Mouse (Mus musculus): ENCODE results near the gene Gm49393. TPM values are rescaled to one million over a fixed set of nuclear protein-coding genes. Genes with fewer than 3 reads are reported as not detected.

The Gm49393 gene
- polyA plus RNA-seq, 1 experiment from 2014 or later: not detected

DNA sequence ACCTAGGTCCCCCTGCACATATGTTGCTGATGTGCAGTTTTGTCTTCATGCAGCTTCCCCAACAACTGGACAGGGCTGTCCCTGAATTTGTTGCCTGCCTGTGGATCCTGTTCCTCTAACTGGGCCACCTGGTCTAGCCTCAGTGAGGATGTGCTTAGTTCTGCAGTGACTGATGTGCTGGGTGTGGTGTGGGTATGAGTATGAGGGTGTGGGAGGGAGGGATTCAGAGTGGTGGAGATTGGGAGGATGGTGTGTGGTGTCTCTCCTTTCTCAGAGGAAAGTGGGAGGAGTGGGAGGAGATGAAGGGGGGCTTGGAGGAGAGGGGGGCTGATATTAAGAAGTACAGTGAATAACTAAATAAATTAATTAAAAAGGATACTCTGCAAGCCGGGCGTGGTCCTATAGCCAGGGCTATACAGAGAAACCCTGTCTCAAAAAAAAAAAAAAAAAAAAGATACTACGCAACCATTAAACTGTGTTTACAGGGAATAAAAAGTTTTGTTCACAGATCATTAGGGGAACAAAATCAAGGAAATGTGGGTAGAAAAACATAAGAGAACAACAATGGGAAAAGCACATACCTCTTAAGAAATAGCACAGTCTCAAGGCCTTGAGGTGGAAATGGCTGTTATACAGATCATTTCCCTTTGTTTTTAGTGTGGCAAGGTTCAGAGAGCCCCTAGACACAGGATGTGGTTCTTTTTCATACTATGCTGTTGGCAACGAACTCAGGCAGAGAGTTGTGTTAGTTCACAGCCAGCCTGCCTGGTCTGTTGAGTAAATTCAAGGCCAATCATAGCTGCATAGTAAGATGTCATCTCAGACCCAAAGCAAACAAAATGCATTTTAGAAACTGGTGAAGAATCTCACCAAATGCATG lies 86.9 kb downstream of the Gm49393 start:
- 87% methylated on average over 4 of the region's 4 CpGs for WGBS
- Histone ChIP-seq H3K27me3 (no peaks in the 10 kb centered on the region), H3K27ac (no peak overlapping the region), H3K9me3 (no peaks in the 10 kb centered on the region), H3K36me3 (replicated peaks) (no peaks in the 10 kb centered on the region), H3K4me1 (no peaks in the 10 kb centered on the region), H3K4me3 (replicated peaks) (no peak overlapping the region), H3K4me2 (no peak overlapping the region), H3K9ac (no peak overlapping the region)
- no peak for ATAC-seq (ENCODE audit: low FRiP score)

DNA sequence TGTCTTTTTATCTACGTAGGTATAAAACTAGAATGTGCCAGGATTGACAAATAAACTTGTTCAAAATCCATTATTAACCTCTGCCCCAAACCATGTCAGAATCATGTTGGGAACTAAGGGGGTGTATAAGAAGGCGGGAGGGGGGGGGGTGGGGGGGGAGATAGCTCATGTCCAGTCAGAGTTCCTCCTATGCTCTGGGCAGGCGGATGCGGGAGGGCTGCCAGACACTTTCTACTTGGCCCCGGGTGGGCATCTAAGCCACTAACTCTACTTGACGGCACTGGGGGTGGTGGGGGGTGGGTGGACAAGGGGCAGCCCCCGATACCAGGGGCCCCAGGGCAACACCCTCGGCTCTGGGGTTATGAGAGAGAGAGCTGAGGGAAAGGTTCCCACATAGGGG lies 92.2 kb downstream of the Gm49393 start:
- no peaks in the 10 kb centered on the region for H3K27me3 ChIP-seq
- no peaks in the 10 kb centered on the region for H3K9me3 ChIP-seq
- no peak overlapping the region for H3K27ac ChIP-seq
- H3K4me1 ChIP-seq: no peaks in the 10 kb centered on the region
- no peaks in the 10 kb centered on the region for H3K36me3 ChIP-seq (replicated peaks)
- no peak overlapping the region for H3K9ac ChIP-seq
- no peak for ATAC-seq (ENCODE audit: low FRiP score)
- no peak overlapping the region for H3K4me3 ChIP-seq (replicated peaks)
- 85% methylated on average over 8 of the region's 8 CpGs for WGBS
- H3K4me2 ChIP-seq: no peak overlapping the region

DNA sequence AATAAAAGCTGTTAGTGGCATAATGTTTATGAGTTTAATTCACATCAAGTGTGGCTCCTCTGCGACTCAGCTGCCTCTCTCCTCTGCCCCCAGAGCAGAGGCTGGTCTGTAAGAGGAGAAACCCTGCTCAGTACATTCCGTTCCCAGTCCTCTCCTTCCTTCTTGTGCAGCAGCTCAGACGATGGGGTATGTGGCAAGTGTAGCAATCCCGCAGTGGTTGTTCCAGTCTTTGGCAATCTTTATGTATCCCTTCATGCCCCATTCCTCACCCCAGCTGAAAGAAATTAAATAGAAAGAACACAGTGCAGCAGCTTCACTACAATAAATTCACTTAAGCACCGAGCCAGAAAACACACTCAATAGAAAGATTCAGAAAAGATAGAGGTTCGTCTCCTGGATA lies 92.7 kb downstream of the Gm49393 start:
- no peaks in the 10 kb centered on the region for H3K36me3 ChIP-seq (replicated peaks)
- no peak overlapping the region for H3K27ac ChIP-seq
- no peak for ATAC-seq (ENCODE audit: low FRiP score)
- H3K27me3 ChIP-seq: no peaks in the 10 kb centered on the region
- no peak overlapping the region for H3K4me2 ChIP-seq
- H3K4me1 ChIP-seq: no peaks in the 10 kb centered on the region
- no peaks in the 10 kb centered on the region for H3K9me3 ChIP-seq
- 88% methylated on average over 6 of the region's 6 CpGs for WGBS
- no peak overlapping the region for H3K9ac ChIP-seq
- no peak overlapping the region for H3K4me3 ChIP-seq (replicated peaks)

DNA sequence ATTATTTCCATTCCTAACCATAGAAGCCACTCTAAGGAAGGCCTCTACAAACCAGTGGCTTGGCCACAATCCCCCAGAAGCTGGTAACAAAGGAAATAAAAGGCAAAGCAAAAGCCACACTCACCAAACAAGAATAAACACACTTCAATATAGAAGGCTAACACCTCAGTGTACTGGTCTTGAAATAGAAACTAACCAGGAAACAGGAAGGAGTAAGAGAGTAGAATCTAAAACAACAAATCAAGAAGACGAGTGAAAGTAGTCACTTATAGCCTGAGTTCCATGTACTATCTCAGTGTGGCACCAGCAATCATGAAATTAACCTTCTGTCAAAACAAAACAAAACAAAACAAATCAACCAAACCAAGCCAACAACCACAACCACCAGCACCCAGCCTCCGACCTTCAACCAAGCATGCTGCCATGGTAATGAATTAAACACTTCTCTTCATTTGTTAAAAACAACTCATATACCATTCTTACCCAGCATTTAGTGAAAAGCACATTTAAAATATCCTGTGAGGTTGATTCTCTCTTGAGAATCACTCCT lies 96.0 kb downstream of the Gm49393 start:
- Histone ChIP-seq H3K9me3 (no peaks in the 10 kb centered on the region), H3K36me3 (replicated peaks) (no peaks in the 10 kb centered on the region), H3K27me3 (no peaks in the 10 kb centered on the region), H3K4me3 (replicated peaks) (no peak overlapping the region), H3K4me2 (no peak overlapping the region), H3K4me1 (no peaks in the 10 kb centered on the region), H3K9ac (no peak overlapping the region), H3K27ac (no peak overlapping the region)
- WGBS: 70% methylated on average over 2 of the region's 2 CpGs
- ATAC-seq (ENCODE audit: low FRiP score): no peak

DNA sequence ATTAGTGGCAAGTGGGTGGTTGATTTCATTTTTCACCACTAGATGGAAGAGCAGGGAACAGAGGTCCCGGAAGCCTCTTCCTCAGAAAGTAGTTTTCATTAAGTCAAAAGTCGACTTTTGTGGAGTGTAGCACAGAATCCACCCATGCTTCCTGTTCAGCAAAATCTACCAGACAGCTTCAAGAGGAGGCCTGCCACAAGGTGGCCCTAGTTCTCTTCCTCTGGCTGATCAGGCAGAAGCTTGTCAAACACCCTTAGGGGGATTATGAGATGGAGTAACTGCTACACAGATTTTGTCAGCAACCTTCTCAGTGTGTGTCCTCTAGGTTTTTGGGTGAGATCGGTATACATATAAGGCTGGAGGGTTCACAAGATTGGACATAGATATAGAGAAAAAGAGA lies 109.3 kb downstream of the Gm49393 start:
- Histone ChIP-seq H3K27me3 (no peaks in the 10 kb centered on the region), H3K4me2 (no peak overlapping the region), H3K27ac (no peak overlapping the region), H3K36me3 (replicated peaks) (no peaks in the 10 kb centered on the region), H3K9ac (no peak overlapping the region), H3K4me1 (no peaks in the 10 kb centered on the region), H3K4me3 (replicated peaks) (no peak overlapping the region), H3K9me3 (no peaks in the 10 kb centered on the region)
- no peak for ATAC-seq (ENCODE audit: low FRiP score)
- 71% methylated on average over 3 of the region's 3 CpGs for WGBS

DNA sequence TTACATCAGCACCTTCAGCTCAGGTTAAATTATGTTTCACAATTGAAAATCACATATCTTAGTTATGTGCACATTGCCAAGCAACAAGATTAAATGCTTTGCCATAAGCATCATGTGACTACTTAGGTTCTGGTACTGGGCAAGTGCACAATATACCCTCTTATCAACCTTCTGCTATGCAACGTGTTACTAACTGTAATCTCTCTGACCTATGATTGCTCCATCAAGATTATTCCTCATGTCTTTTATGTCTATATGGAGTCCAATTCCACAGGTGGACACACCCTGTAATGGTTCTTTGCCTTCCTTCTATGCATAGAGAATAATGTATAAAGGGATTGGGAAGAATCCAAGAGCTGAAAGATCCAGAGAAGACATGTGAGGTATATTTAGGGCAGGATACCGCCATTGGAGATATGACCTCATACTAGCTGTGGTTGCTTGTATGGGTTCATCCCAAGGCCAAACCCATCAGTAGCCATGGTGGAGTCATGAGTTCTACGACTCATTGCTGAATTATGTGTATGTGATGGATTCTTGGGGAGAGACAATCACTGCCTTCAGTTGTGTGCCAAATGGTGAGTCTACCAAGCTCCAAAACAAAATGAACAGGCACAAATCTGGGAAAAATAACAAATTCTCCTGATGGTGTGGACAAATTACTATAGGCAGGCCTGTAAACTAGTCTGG lies 114.8 kb downstream of the Gm49393 start:
- H3K4me1 ChIP-seq: no peaks in the 10 kb centered on the region

DNA sequence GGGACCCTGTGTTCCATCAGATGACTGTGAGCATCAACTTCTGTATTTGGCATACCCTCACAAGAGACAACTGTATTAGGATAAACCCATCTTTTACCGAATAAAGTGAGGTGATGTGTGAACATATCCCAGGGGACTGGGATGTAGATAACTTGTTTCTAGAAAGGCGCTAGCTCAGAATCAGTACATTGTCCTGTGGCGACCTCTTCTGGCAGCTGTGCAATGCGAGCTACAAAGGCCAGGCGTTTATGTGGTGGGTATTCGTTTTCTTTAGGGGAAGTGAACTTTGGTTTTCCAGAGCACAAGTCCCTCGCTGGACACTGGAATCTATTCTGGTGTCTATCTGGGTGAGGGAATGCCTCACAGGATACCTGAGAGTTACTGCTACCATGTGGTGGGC lies 115.9 kb downstream of the Gm49393 start:
- Histone ChIP-seq H3K27me3 (no peaks in the 10 kb centered on the region), H3K9ac (no peak overlapping the region), H3K4me1 (no peaks in the 10 kb centered on the region), H3K36me3 (replicated peaks) (no peaks in the 10 kb centered on the region), H3K9me3 (no peaks in the 10 kb centered on the region), H3K4me3 (replicated peaks) (no peak overlapping the region), H3K27ac (no peak overlapping the region), H3K4me2 (no peak overlapping the region)
- WGBS: 13% methylated on average over 7 of the region's 7 CpGs
- no peak for ATAC-seq (ENCODE audit: low FRiP score)

More for the DNA sequence above, 114.8 kb downstream of the Gm49393 start:
- Histone ChIP-seq H3K9me3 (no peaks in the 10 kb centered on the region), H3K36me3 (replicated peaks) (no peaks in the 10 kb centered on the region), H3K4me3 (replicated peaks) (no peak overlapping the region), H3K9ac (no peak overlapping the region), H3K4me2 (no peak overlapping the region), H3K27ac (no peak overlapping the region), H3K27me3 (no peaks in the 10 kb centered on the region)
- WGBS: 69% methylated on average over 3 of the region's 3 CpGs
- no peak for ATAC-seq (ENCODE audit: low FRiP score)

DNA sequence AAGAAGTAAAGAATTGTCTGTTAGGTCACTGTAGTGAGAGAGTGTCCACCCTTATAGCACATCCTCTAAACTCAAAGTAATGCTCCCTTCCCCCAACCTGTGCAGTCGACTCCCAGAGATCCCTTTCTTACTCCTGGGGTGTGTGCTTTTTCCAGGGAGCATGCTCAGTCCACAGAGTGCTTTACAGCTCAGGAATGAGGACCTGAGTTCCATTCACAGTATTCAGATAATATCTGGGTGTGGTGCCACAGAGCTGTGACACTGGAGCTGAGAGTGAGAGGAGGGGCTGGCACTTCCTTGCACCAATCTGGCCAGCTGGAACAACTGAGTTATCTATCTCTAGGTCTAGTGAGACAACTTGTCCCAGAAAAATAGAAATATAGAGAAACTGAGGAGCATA lies 121.7 kb downstream of the Gm49393 start:
- no peak overlapping the region for H3K9ac ChIP-seq
- H3K4me3 ChIP-seq (replicated peaks): no peak overlapping the region
- H3K4me1 ChIP-seq: no peaks in the 10 kb centered on the region
- WGBS: 68% methylated on average over 1 of the region's 1 CpGs
- H3K36me3 ChIP-seq (replicated peaks): no peaks in the 10 kb centered on the region
- ATAC-seq (ENCODE audit: low FRiP score): no peak
- no peak overlapping the region for H3K27ac ChIP-seq
- no peaks in the 10 kb centered on the region for H3K9me3 ChIP-seq
- no peak overlapping the region for H3K4me2 ChIP-seq
- H3K27me3 ChIP-seq: no peaks in the 10 kb centered on the region

DNA sequence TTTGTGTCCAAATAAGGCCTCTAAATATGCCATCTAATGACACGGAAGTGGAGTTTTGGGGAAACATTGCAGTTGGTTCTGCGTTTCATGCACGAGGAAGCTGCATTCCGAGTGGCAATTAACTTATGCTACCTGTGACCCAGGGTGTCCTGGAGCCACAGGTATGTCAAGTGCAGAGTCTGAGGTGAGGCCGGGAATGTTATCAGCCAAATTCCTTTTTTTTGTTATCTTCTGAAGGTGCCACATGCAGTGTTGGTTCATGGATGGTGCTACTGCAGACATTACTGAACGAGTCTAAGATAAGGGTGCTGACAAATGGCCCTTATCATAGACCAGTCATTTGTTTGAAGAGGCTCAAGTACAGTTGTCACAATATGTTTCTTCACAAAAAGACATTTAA lies 122.6 kb downstream of the Gm49393 start:
- WGBS: 89% methylated on average over 6 of the region's 6 CpGs
- no peak for ATAC-seq (ENCODE audit: low FRiP score)

DNA sequence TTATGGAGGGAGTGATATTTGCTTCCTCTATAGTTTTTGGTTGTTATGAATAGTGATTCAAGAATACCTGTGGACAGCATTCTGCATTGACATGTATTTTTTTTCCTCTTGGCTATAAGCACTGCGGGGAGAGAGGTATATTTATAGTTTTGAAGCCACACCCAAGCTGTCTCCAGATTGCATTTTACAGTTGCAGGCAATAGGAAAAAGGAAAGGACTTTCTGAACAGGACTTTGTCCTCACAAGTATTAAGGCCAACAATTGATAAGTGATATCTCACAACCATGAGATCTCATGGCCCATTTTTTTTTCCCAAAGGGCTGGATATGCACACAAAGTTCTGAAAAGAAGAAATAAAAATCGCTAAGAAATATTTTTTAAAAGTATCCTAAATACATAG lies 125.7 kb downstream of the Gm49393 start:
- H3K9me3 ChIP-seq: no peaks in the 10 kb centered on the region

More for the DNA sequence above, 122.6 kb downstream of the Gm49393 start:
- H3K36me3 ChIP-seq (replicated peaks): no peaks in the 10 kb centered on the region
- H3K9ac ChIP-seq: no peak overlapping the region
- H3K4me2 ChIP-seq: no peak overlapping the region
- H3K4me3 ChIP-seq (replicated peaks): no peak overlapping the region
- no peaks in the 10 kb centered on the region for H3K4me1 ChIP-seq
- H3K9me3 ChIP-seq: no peaks in the 10 kb centered on the region
- H3K27me3 ChIP-seq: no peaks in the 10 kb centered on the region
- no peak overlapping the region for H3K27ac ChIP-seq

More for the DNA sequence above, 125.7 kb downstream of the Gm49393 start:
- Histone ChIP-seq H3K4me3 (replicated peaks) (no peak overlapping the region), H3K36me3 (replicated peaks) (no peaks in the 10 kb centered on the region), H3K27me3 (no peaks in the 10 kb centered on the region), H3K27ac (no peak overlapping the region), H3K4me2 (no peak overlapping the region), H3K9ac (no peak overlapping the region), H3K4me1 (no peaks in the 10 kb centered on the region)
- WGBS: 91% methylated on average over 2 of the region's 2 CpGs
- ATAC-seq (ENCODE audit: low FRiP score): no peak

Measured in forebrain, embryonic 12.5 days (tissue).